Mouse (Mus musculus) layer of hippocampus, postnatal 10 days (tissue): ENCODE results near the gene Gm28038. TPM values are rescaled to one million over a fixed set of nuclear protein-coding genes. Genes with fewer than 3 reads are reported as not detected.

Experiments used
- DNase-seq, 2 experiments: peaks; one replicate each; pipeline ENCODE4 v3.0.0; 2021; ENCODE audit warnings: low spot score in 2 of 2
- total RNA-seq, 2 experiments: library from RNA; stranded (reverse); gene quantifications; 2 replicates each; pipeline ENCODE4 v1.2.3; 2021

Gm28038 gene
- total RNA-seq, 2 experiments from 2014 or later, result not detected

- DNase-seq, result peak; percentile 40 to 49
Observed at GRCm38 (mm10) chr2:30343601-30344137, 62.8 kb downstream of the Gm28038 start.

DNA sequence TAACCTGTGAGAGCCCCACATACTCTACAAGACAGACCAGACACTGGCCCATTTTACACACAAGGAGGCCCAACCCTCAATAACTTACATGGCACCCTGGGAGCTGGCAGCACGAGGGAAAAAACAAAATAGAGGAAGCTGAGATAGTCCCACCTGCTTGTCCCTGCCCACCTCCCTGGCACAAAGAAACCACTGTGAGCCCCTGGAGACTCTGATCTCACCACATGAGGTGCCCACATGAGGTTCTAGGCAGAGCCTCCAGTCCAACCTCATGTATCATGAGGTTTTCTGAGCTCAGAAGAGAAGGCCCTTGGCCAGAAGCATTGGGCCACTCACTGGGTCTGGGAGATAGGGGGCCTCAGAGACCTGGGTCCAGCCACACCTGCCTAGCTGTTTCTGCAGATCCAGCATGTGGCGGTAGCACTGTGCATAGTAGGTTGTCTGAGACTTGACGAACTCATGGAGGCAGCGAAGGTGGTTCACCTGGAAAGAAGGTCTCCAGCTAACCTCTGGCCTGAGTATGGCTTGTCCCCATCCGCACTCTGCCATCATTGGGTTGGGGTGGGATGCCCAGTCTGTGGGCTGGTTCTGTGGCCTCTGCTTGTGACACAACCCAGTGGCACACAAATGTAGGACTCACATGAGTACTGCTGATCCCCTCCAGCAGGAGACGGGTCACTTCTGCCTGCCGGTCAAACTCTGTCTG is 65.3 kb downstream of the Gm28038 start:
- peak in 1 of 2 experiments; percentile 6 for DNase-seq

GRCm38 (mm10) chr2:30349196-30349595 is 68.4 kb downstream of the Gm28038 start:
- peak in 1 of 2 experiments; percentile 7 for DNase-seq

Other genes starting within 250 kb of the Gm28038 start
- 10 to 100 TPM; 42.2 to 46.3 TPM for gene Wdr34, start 232.2 kb upstream of the Gm28038 start, total RNA-seq
- 100 to 1,000 TPM; 231 to 233 TPM for gene Set, start 223.7 kb upstream of the Gm28038 start, total RNA-seq
- gene Pkn3, start 203.4 kb upstream of the Gm28038 start, total RNA-seq, result 1 to 10 TPM; 1.8 to 2.2 TPM
- gene Zdhhc12, start 187.4 kb upstream of the Gm28038 start, total RNA-seq, result 10 to 100 TPM; 19.6 to 19.7 TPM
- 100 to 1,000 TPM; 121 to 126 TPM for gene Zer1, start 156.5 kb upstream of the Gm28038 start, total RNA-seq
- gene Tbc1d13, start 147.3 kb upstream of the Gm28038 start, total RNA-seq, result 10 to 100 TPM; 72.6 to 73.5 TPM
- 10 to 100 TPM; 23.4 to 24.6 TPM for gene Endog, start 109.5 kb upstream of the Gm28038 start, total RNA-seq
- 10 to 100 TPM; 31.2 to 35.3 TPM for gene Spout1, start 102.6 kb upstream of the Gm28038 start, total RNA-seq
- gene Kyat1, start 75.2 kb upstream of the Gm28038 start, total RNA-seq, result 10 to 100 TPM; 16.4 to 17.6 TPM
- gene Lrrc8a, start 43.3 kb upstream of the Gm28038 start, total RNA-seq, result 10 to 100 TPM; 54.0 to 55.9 TPM
- 1 to 10 TPM; 5.8 to 7.2 TPM for gene Gm28035, start 40.5 kb upstream of the Gm28038 start, total RNA-seq
- 10 to 100 TPM; 16.9 to 19.2 TPM for gene Phyhd1, start 14.8 kb upstream of the Gm28038 start, total RNA-seq
- gene Dolk, start 5.3 kb downstream of the Gm28038 start, total RNA-seq, result 10 to 100 TPM; 23.8 to 24.4 TPM
- gene Nup188, start 5.4 kb downstream of the Gm28038 start, total RNA-seq, result 10 to 100 TPM; 24.6 to 30.1 TPM
- 100 to 1,000 TPM; 209 to 233 TPM for gene Sh3glb2, start 78.3 kb downstream of the Gm28038 start, total RNA-seq
- gene Miga2, start 83.2 kb downstream of the Gm28038 start, total RNA-seq, result 100 to 1,000 TPM; 101 to 112 TPM
- 10 to 100 TPM; 31.7 to 37.4 TPM for gene Dolpp1, start 111.2 kb downstream of the Gm28038 start, total RNA-seq
- 10 to 100 TPM; 39.0 to 41.9 TPM for gene Crat, start 134.8 kb downstream of the Gm28038 start, total RNA-seq
- 100 to 1,000 TPM; 144 to 159 TPM for gene Ptpa, start 135.0 kb downstream of the Gm28038 start, total RNA-seq
- 1 to 10 TPM; 8.0 to 9.6 TPM for gene Ier5l, start 193.2 kb downstream of the Gm28038 start, total RNA-seq